Mouse (Mus musculus) left cerebral cortex, postnatal 25 days (tissue): Measurements from ENCODE around the gene Pabpc6. TPM values are rescaled to one million over a fixed set of nuclear protein-coding genes. Genes with fewer than 3 reads are reported as not detected.

Experiments
- total RNA-seq, 2 experiments: library from RNA; stranded (reverse); gene quantifications; 2 replicates each; pipeline ENCODE4 v1.2.3; 2021

Gene Pabpc6
- total RNA-seq, 2 experiments from 2014 or later: not detected

Other genes starting within 250 kb of the Pabpc6 start
- not detected for gene Gm17728, start 247.7 kb downstream of the Pabpc6 start, total RNA-seq